8 mouse cellular contexts compared by ENCODE assay signal in the genomic region with DNA sequence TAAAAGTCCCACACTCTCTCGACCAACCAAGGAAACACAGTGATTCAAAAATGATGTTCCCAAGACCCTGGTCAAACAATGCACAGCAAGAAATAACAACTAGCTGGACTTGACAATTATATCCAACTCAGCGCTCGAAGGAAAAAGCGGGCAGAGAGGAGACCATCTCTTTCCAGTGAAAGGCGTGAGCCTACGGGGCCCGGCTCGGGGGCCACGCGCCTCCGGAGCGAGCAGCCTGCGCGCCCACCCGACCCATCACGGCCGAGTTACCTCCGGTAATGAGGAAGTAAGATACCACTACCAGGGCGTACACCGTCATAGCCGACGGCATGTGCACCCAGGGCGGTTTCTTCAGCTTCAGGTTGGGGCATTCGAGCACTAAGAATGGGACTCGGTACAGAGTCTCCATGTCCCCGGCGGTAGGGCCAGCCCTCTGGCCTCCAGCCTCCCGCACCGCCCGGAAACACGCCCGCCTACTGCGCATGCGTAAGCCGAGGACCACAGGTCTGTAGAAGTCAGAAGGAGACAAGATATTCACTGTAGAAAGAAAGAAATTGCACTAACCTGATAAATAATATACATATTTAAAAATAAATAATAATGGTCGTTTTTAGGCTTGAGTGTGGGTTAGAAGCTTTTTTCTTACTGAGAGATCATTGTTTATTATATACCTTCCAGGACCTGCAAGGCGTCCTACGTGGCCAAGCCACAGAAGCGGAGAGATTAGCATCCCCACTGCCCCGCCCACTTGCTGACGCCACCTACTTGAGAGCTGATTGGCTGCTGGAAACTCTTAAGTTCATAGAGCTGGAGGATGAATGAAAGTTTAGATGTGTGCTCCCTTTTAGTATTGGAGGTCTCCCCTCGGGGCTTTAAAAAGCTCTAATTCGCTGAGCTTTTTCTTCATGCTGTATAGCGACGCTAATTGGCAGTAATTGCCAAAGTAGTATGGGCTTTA. TPM values are rescaled to one million over a fixed set of nuclear protein-coding genes. Genes with fewer than 3 reads are reported as not detected.
DNase-seq lines count a peak whose midpoint lies in the region; ATAC-seq lines count a peak whose summit lies in the region.

A gene (minus strand): TSS at position 478 of the 958 bp plus-strand sequence.

- peak within 1 kb of the TSS; percentile 91 for H3K27ac ChIP-seq in hindbrain, embryonic 16.5 days (ENCODE audit: low read depth, low read length)
- H3K27ac ChIP-seq in macrophage, result peak within 1 kb of the TSS; percentile 42

- H3K9me3 ChIP-seq in hindbrain, embryonic 16.5 days (ENCODE audit: control insufficient read depth, low read length), result no peaks in the 10 kb centered on the region

- ATAC-seq in hindbrain, embryonic 16.5 days, result peak; percentile 98

- H3K4me3 ChIP-seq in hindbrain, embryonic 16.5 days (ENCODE audit: low read length), result peak within 1 kb of the TSS; percentile 89
- H3K4me3 ChIP-seq in macrophage (ENCODE audit: inconsistent target), result peak within 1 kb of the TSS; percentile 77

- peak within 1 kb of the TSS; percentile 81 for H3K4me2 ChIP-seq in hindbrain, embryonic 16.5 days (ENCODE audit: low read length)

- H3K79me2 ChIP-seq in macrophage (ENCODE audit: inconsistent target), result peaks cover 47% of the 10 kb centered on the region

- under 1% methylated on average over 45 of the region's 45 CpGs for WGBS in hindbrain, embryonic 16.5 days
- WGBS in macrophage (ENCODE audit: missing documents), result under 1% methylated on average over 45 of the region's 45 CpGs

- no peaks in the 10 kb centered on the region for H3K36me3 ChIP-seq in hindbrain, embryonic 16.5 days (ENCODE audit: control insufficient read depth, insufficient read depth, low read length)
- no peaks in the 10 kb centered on the region for H3K36me3 ChIP-seq in macrophage (ENCODE audit: inconsistent target)

- no peaks in the 10 kb centered on the region for H3K27me3 ChIP-seq in hindbrain, embryonic 16.5 days (replicated peaks; ENCODE audit: control insufficient read depth, insufficient read depth, low read length)

- peak within 1 kb of the TSS; percentile 89 for H3K9ac ChIP-seq in hindbrain, embryonic 16.5 days (ENCODE audit: low read depth, low read length)

- peak; percentile 90 for DNase-seq in WW6 (ENCODE audit: low read depth, low spot score)
- DNase-seq in cerebellum, postnatal 4 days (ENCODE audit: low spot score in 2 of 2), result peak; percentile 85 to 90
- peak; percentile 96 for DNase-seq in gastrocnemius, adult 18-20 months (ENCODE audit: low spot score)
- peak; percentile 94 to 96 for DNase-seq in left cerebral cortex, adult 18-20 months (ENCODE audit: low spot score in 2 of 2)
- peak; percentile 96 for DNase-seq in right cerebral cortex, adult 18-20 months
- peak; percentile 92 for DNase-seq in urinary bladder, postnatal 10 days (ENCODE audit: low spot score)

- peaks cover 15% of the 10 kb centered on the region for H3K4me1 ChIP-seq in hindbrain, embryonic 16.5 days (ENCODE audit: control insufficient read depth, insufficient read depth, low read depth, low read length)

RNA-seq across cellular contexts. Expression of the gene that starts here (rescaled TPM):
- 10 to 100 TPM; 25.3 to 30.0 TPM for total RNA-seq in gastrocnemius, adult 18-20 months (2021)
- polyA plus RNA-seq in hindbrain, embryonic 16.5 days (2015; fragmentation: Nextera tagmentation; extraction: Ambion mirVana), result 202 and 205 TPM in 2 replicates
- total RNA-seq in left cerebral cortex, adult 18-20 months (2021), result 10 to 100 TPM; 57.4 to 61.3 TPM
- 10 to 100 TPM in 20 of 26 experiments, 1 to 10 TPM in 6; 4.5 to 35.4 (median 13.8) TPM for total RNA-seq in macrophage (2018; cell fraction: chromatin; rRNA removed)
- 100 to 1,000 TPM in 3 of 26 experiments, 10 to 100 TPM in 23; 66.4 to 113 (median 85.9) TPM for total RNA-seq in macrophage (2018; cell fraction: cytosol; rRNA removed)
- total RNA-seq in macrophage (2018; cell fraction: nucleus; rRNA removed), result 10 to 100 TPM; 19.1 to 71.1 (median 39.8) TPM
- 76.7 to 145 TPM (median 93.1 TPM) in 3 replicates for polyA plus RNA-seq in macrophage (2018)

Comparison
In these comparisons a context has a peak if more than half of its experiments do, and no peak if none do; other contexts are left out.
1. Peak in every context shown above with its lines: DNase-seq, ATAC-seq, H3K4me3 ChIP-seq and H3K27ac ChIP-seq.